Mouse (Mus musculus) heart, embryonic 16.5 days (tissue): ENCODE results near the gene Fkbp14. TPM values are rescaled to one million over a fixed set of nuclear protein-coding genes. Genes with fewer than 3 reads are reported as not detected.

Source experiments
- ATAC-seq: fragments of 200-750 bp; cut with Nextera tagmentation; replicated peaks from 2 replicates; pipeline ENCODE4 v1.8.0; 2017; ENCODE audit warnings: moderate number of reproducible peaks; ENCODE audit not compliant: insufficient read depth, low FRiP score; ENCODE audit errors: extremely low read depth
- H3K27ac ChIP-seq: fragments of 300-500 bp; sonication (generic); 2 replicates; pipeline ENCODE4 v1.5.1; 2014; ENCODE audit warnings: mild to moderate bottlenecking, low read length, control low read depth, moderate library complexity
- H3K27me3 ChIP-seq: fragments of 300-500 bp; sonication (generic); 2 replicates; pipeline ENCODE4 v1.6.1; 2014; ENCODE audit warnings: low read length, mixed read lengths; ENCODE audit not compliant: control insufficient read depth, insufficient read depth
- H3K36me3 ChIP-seq: fragments of 300-500 bp; sonication (generic); 2 replicates; pipeline ENCODE4 v1.6.1; 2014; ENCODE audit not compliant: control insufficient read depth, insufficient read depth
- H3K4me1 ChIP-seq: fragments of 300-500 bp; sonication (generic); 2 replicates; pipeline ENCODE4 v1.6.1; 2014; ENCODE audit warnings: low read length, mixed read lengths; ENCODE audit not compliant: control insufficient read depth, insufficient read depth
- H3K4me2 ChIP-seq: fragments of 300-500 bp; sonication (generic); 2 replicates; pipeline ENCODE4 v1.6.1; 2014; ENCODE audit warnings: low read depth, mild to moderate bottlenecking, control low read depth, low read length
- H3K4me3 ChIP-seq: fragments of 300-500 bp; sonication (generic); 2 replicates; pipeline ENCODE4 v1.5.1; 2014; ENCODE audit warnings: mild to moderate bottlenecking, control low read depth, low read length
- H3K9ac ChIP-seq: fragments of 300-500 bp; sonication (generic); 2 replicates; pipeline ENCODE4 v1.6.1; 2014; ENCODE audit warnings: low read length, control low read depth
- H3K9me3 ChIP-seq: fragments of 300-500 bp; sonication (generic); replicated peaks from 2 replicates; pipeline ENCODE4 v1.6.1; 2016; ENCODE audit warnings: low read length; ENCODE audit not compliant: control insufficient read depth
- WGBS: fragments of 180-500 bp; shearing (Covaris S2); extraction: QIAGEN DNeasy Blood & Tissue Kit; methylation state at CpG from one replicate; pipeline ENCODE4 v1.1.7; 2014; 5-methylcytosine and 5-hydroxymethylcytosine counted together
- polyA plus RNA-seq: library from polyadenylated mRNA; unstranded; fragments of >200 nt; fragmentation: Nextera tagmentation; extraction: Ambion mirVana; gene quantifications from 2 replicates; pipeline ENCODE4 v1.2.1, GENCODE M21; 2015

Gene Fkbp14
- polyA plus RNA-seq, 1 experiment from 2014 or later, result 22.3 TPM

GRCm38 (mm10) chr6:54543646-54544045, 53.5 kb downstream of the Fkbp14 start:
- Histone ChIP-seq H3K9ac (no peak overlapping the region), H3K27ac (no peak overlapping the region), H3K36me3 (no peaks in the 10 kb centered on the region), H3K4me3 (no peak overlapping the region), H3K4me2 (no peak overlapping the region), H3K9me3 (no peaks in the 10 kb centered on the region), H3K27me3 (no peaks in the 10 kb centered on the region), H3K4me1 (peaks cover 17% of the 10 kb centered on the region)
- 86% methylated on average over 2 of the region's 2 CpGs for WGBS
- no peak for ATAC-seq

DNA sequence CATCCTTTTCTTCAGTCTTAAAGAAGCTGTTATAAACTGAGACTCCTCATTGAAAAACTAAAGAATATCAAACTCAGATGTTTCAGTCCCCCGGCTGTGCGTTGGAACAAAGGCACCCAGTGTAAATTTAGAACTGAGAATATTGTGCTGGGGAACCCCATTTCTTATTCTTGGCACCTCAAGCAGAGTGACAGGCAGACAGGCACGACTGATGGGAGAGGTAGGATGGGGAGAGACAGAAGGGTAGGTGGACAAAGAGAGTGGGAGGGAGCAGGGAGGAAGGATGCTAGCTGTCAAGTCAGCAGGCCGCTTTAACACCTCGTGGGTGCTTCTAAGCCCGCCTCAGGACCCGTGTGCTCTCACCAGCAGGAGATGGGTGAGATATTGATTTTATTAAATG, 54.3 kb downstream of the Fkbp14 start:
- H3K9me3 ChIP-seq, result no peaks in the 10 kb centered on the region
- no peaks in the 10 kb centered on the region for H3K36me3 ChIP-seq
- ATAC-seq, result no peak
- H3K4me1 ChIP-seq, result peaks cover 11% of the 10 kb centered on the region
- no peak overlapping the region for H3K9ac ChIP-seq
- H3K4me2 ChIP-seq, result no peak overlapping the region
- H3K27me3 ChIP-seq, result no peaks in the 10 kb centered on the region
- no peak overlapping the region for H3K4me3 ChIP-seq
- 80% methylated on average over 7 of the region's 7 CpGs for WGBS
- no peak overlapping the region for H3K27ac ChIP-seq

- 53% methylated on average over 9 of the region's 9 CpGs for WGBS
- no peak overlapping the region for H3K4me3 ChIP-seq
- no peaks in the 10 kb centered on the region for H3K36me3 ChIP-seq
- peak overlapping the region; percentile 34 for H3K27ac ChIP-seq
- no peaks in the 10 kb centered on the region for H3K9me3 ChIP-seq
- ATAC-seq, result peak; percentile 28; the same call in 1 of the 2 replicates
- H3K4me1 ChIP-seq, result peaks cover 11% of the 10 kb centered on the region
- H3K9ac ChIP-seq, result no peak overlapping the region
- no peaks in the 10 kb centered on the region for H3K27me3 ChIP-seq
- H3K4me2 ChIP-seq, result no peak overlapping the region
These were observed 56.7 kb downstream of the Fkbp14 start for GRCm38 (mm10) chr6:54540252-54540887.

DNA sequence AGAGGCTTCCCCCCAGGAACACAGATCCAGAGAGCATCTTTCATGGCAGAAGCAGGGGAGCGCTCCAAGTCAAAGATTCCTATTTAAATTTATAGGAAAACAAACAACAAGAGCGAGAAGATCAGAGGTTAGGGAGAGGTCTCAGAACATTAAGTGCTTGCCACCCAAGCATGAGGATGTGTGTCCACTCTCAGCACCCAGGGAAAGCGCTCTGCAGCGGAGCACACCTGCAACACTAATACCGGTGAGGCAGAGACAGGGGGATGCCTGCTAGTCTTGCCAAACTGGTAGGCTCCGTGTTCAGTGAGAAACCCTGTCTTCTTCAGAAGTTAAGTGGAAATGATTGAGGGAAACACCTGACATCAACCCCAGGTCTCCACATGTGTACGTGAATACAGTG, 57.7 kb downstream of the Fkbp14 start:
- peaks cover 11% of the 10 kb centered on the region for H3K4me1 ChIP-seq
- no peak overlapping the region for H3K9ac ChIP-seq
- no peaks in the 10 kb centered on the region for H3K36me3 ChIP-seq
- ATAC-seq, result no peak
- no peak overlapping the region for H3K27ac ChIP-seq
- H3K4me3 ChIP-seq, result no peak overlapping the region
- WGBS, result 88% methylated on average over 7 of the region's 7 CpGs
- H3K9me3 ChIP-seq, result no peaks in the 10 kb centered on the region
- no peaks in the 10 kb centered on the region for H3K27me3 ChIP-seq
- H3K4me2 ChIP-seq, result no peak overlapping the region

DNA sequence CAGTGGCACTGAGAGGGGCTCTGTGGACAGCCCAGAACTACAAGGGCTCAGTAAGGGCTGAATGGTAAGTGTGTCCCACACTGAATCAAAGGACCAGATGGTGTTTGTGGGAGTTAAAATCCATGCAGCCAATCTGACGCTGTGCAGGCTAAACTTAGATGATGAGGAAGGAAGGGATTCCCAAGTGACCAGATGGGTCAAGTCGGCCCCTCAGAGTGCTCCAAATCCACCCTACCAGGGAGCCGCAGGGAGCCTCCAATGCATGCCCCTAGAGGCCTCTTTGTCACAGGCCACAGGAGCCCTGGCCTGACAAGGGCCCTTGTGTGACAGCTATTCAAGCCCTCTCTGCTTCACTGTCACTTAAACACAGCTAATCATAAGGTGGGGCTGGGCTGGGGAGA, 58.3 kb downstream of the Fkbp14 start:
- WGBS, result 34% methylated on average over 3 of the region's 3 CpGs
- Histone ChIP-seq H3K4me1 (peaks cover 11% of the 10 kb centered on the region), H3K27me3 (no peaks in the 10 kb centered on the region), H3K4me3 (no peak overlapping the region), H3K36me3 (no peaks in the 10 kb centered on the region), H3K4me2 (no peak overlapping the region), H3K9me3 (no peaks in the 10 kb centered on the region), H3K27ac (no peak overlapping the region), H3K9ac (no peak overlapping the region)
- no peak for ATAC-seq

GRCm38 (mm10) chr6:54537053-54537452, 60.1 kb downstream of the Fkbp14 start:
- H3K27me3 ChIP-seq, result no peaks in the 10 kb centered on the region
- 74% methylated on average over 7 of the region's 7 CpGs for WGBS
- no peak overlapping the region for H3K4me2 ChIP-seq
- no peaks in the 10 kb centered on the region for H3K36me3 ChIP-seq
- H3K27ac ChIP-seq, result no peak overlapping the region
- H3K9me3 ChIP-seq, result no peaks in the 10 kb centered on the region
- no peak overlapping the region for H3K4me3 ChIP-seq
- no peak overlapping the region for H3K9ac ChIP-seq
- H3K4me1 ChIP-seq, result peaks cover 9% of the 10 kb centered on the region
- no peak for ATAC-seq

- no peaks in the 10 kb centered on the region for H3K9me3 ChIP-seq
- WGBS, result 66% methylated on average over 4 of the region's 4 CpGs
- no peak overlapping the region for H3K4me3 ChIP-seq
- ATAC-seq, result no peak
- H3K27ac ChIP-seq, result no peak overlapping the region
- H3K4me1 ChIP-seq, result peaks cover 15% of the 10 kb centered on the region
- no peak overlapping the region for H3K4me2 ChIP-seq
- no peaks in the 10 kb centered on the region for H3K36me3 ChIP-seq
- no peaks in the 10 kb centered on the region for H3K27me3 ChIP-seq
- H3K9ac ChIP-seq, result no peak overlapping the region
These were observed 61.6 kb downstream of the Fkbp14 start for GRCm38 (mm10) chr6:54535485-54535884.

- H3K36me3 ChIP-seq, result no peaks in the 10 kb centered on the region
- H3K27ac ChIP-seq, result no peak overlapping the region
- no peak overlapping the region for H3K4me3 ChIP-seq
- H3K9ac ChIP-seq, result no peak overlapping the region
- H3K27me3 ChIP-seq, result no peaks in the 10 kb centered on the region
- H3K4me2 ChIP-seq, result peak overlapping the region; percentile 22; the same call in 1 of the 2 replicates
- WGBS, result 27% methylated on average over 8 of the region's 8 CpGs
- H3K9me3 ChIP-seq, result no peaks in the 10 kb centered on the region
- ATAC-seq, result peak; percentile 76
- peaks cover 8% of the 10 kb centered on the region; the same call in 1 of the 2 replicates for H3K4me1 ChIP-seq
These were observed 66.0 kb downstream of the Fkbp14 start for GRCm38 (mm10) chr6:54531048-54531481.

GRCm38 (mm10) chr6:54530182-54530581, 66.9 kb downstream of the Fkbp14 start:
- no peaks in the 10 kb centered on the region for H3K36me3 ChIP-seq
- no peak overlapping the region for H3K4me2 ChIP-seq
- peaks cover 8% of the 10 kb centered on the region; the same call in 1 of the 2 replicates for H3K4me1 ChIP-seq
- H3K9ac ChIP-seq, result no peak overlapping the region
- no peaks in the 10 kb centered on the region for H3K9me3 ChIP-seq
- H3K27me3 ChIP-seq, result no peaks in the 10 kb centered on the region
- H3K4me3 ChIP-seq, result no peak overlapping the region
- no peak for ATAC-seq
- H3K27ac ChIP-seq, result no peak overlapping the region
- WGBS, result 80% methylated on average over 2 of the region's 2 CpGs
